Mouse (Mus musculus): ENCODE measurements at regions not wholly inside any gene's neighbourhood (a gene's known extent, or its start where the extent isn't known, plus 50 kb on each side); places are given as distances from the start of the nearest gene placed in this dataset.
"Not testable (repeated sequence)": the region's sequence is repeated elsewhere in the genome, so short reads cannot be mapped to it uniquely, and the experiment has no call there.

- no peak for DNase-seq (ENCODE audit: low spot score)
Measured at GRCm38 (mm10) chr4:84165256-84165655, 509.8 kb downstream of the Bnc2 start.

- no peak for DNase-seq (ENCODE audit: low spot score)
Measured at GRCm38 (mm10) chr4:84172841-84173240, 502.2 kb downstream of the Bnc2 start.

- DNase-seq (ENCODE audit: low spot score) = no peak
Measured at GRCm38 (mm10) chr4:84173441-84173840, 501.6 kb downstream of the Bnc2 start.

- DNase-seq (ENCODE audit: low spot score) = not testable (repeated sequence)
Measured at GRCm38 (mm10) chr4:84176457-84176856, 498.6 kb downstream of the Bnc2 start.

- DNase-seq (ENCODE audit: low spot score) = no peak
Measured at GRCm38 (mm10) chr4:84177827-84178226, 497.2 kb downstream of the Bnc2 start.

- DNase-seq (ENCODE audit: low spot score) = no peak
Measured at GRCm38 (mm10) chr4:84184436-84184835, 490.6 kb downstream of the Bnc2 start.

- no peak for DNase-seq (ENCODE audit: low spot score)
Measured at GRCm38 (mm10) chr4:84184844-84185243, 490.2 kb downstream of the Bnc2 start.

- no peak for DNase-seq (ENCODE audit: low spot score)
Measured at GRCm38 (mm10) chr4:84189315-84189714, 485.8 kb downstream of the Bnc2 start.

- DNase-seq (ENCODE audit: low spot score) = no peak
Measured at GRCm38 (mm10) chr4:84191303-84191702, 483.8 kb downstream of the Bnc2 start.

GRCm38 (mm10) chr4:84192301-84192700 lies 482.8 kb downstream of the Bnc2 start:
- no peak for DNase-seq (ENCODE audit: low spot score)

- no peak for DNase-seq (ENCODE audit: low spot score)
Measured at GRCm38 (mm10) chr4:84196732-84197131, 478.3 kb downstream of the Bnc2 start.

GRCm38 (mm10) chr4:84198176-84198575 lies 476.9 kb downstream of the Bnc2 start:
- no peak for DNase-seq (ENCODE audit: low spot score)

- DNase-seq (ENCODE audit: low spot score) = peak; percentile 52
Measured at GRCm38 (mm10) chr4:84199181-84199656, 475.9 kb downstream of the Bnc2 start.

- DNase-seq (ENCODE audit: low spot score) = no peak
Measured at GRCm38 (mm10) chr4:84201001-84201400, 474.1 kb downstream of the Bnc2 start.

GRCm38 (mm10) chr4:84202231-84202630 lies 472.8 kb downstream of the Bnc2 start:
- DNase-seq (ENCODE audit: low spot score) = no peak

GRCm38 (mm10) chr4:84203680-84204079 lies 471.4 kb downstream of the Bnc2 start:
- no peak for DNase-seq (ENCODE audit: low spot score)

GRCm38 (mm10) chr4:84204777-84205176 lies 470.3 kb downstream of the Bnc2 start:
- DNase-seq (ENCODE audit: low spot score) = no peak

GRCm38 (mm10) chr4:84208175-84208574 lies 466.9 kb downstream of the Bnc2 start:
- no peak for DNase-seq (ENCODE audit: low spot score)

GRCm38 (mm10) chr4:84209538-84209937 lies 465.5 kb downstream of the Bnc2 start:
- no peak for DNase-seq (ENCODE audit: low spot score)

GRCm38 (mm10) chr4:84211311-84211875 lies 463.7 kb downstream of the Bnc2 start:
- DNase-seq (ENCODE audit: low spot score) = no peak

GRCm38 (mm10) chr4:84212004-84212403 lies 463.1 kb downstream of the Bnc2 start:
- DNase-seq (ENCODE audit: low spot score) = no peak

GRCm38 (mm10) chr4:84214523-84214922 lies 460.6 kb downstream of the Bnc2 start:
- DNase-seq (ENCODE audit: low spot score) = no peak

- no peak for DNase-seq (ENCODE audit: low spot score)
Measured at GRCm38 (mm10) chr4:84218961-84219360, 456.1 kb downstream of the Bnc2 start.

- DNase-seq (ENCODE audit: low spot score) = no peak
Measured at GRCm38 (mm10) chr4:84222057-84222717, 452.9 kb downstream of the Bnc2 start.
